Mouse (Mus musculus) intestine, embryonic 14.5 days (tissue): ENCODE results near the gene Lipa. TPM values are rescaled to one million over a fixed set of nuclear protein-coding genes. Genes with fewer than 3 reads are reported as not detected.

Source experiments
- ATAC-seq: fragments of 200-750 bp; cut with Nextera tagmentation; replicated peaks from 2 replicates; pipeline ENCODE4 v1.8.0; 2017; ENCODE audit warnings: low read depth, moderate number of reproducible peaks, moderate TSS enrichment, moderate library complexity; ENCODE audit not compliant: low FRiP score, low TSS enrichment
- DNase-seq: peaks from one replicate; pipeline ENCODE4 v3.0.0-alpha.2; 2018; ENCODE audit warnings: low spot score
- H3K27ac ChIP-seq: fragments of 300-500 bp; sonication (generic); 2 replicates; pipeline ENCODE4 v1.5.1; 2014; ENCODE audit warnings: low read depth, mild to moderate bottlenecking, control low read depth
- H3K27me3 ChIP-seq: fragments of 300-500 bp; sonication (generic); replicated peaks from 2 replicates; pipeline ENCODE4 v1.6.1; 2014; ENCODE audit warnings: low read length, control low read depth; ENCODE audit not compliant: control insufficient read depth, insufficient read depth
- H3K36me3 ChIP-seq: fragments of 300-500 bp; sonication (generic); 2 replicates; pipeline ENCODE4 v1.6.1; 2014; ENCODE audit warnings: low read length, control low read depth; ENCODE audit not compliant: control insufficient read depth, insufficient read depth
- H3K4me1 ChIP-seq: fragments of 300-500 bp; sonication (generic); replicated peaks from 2 replicates; pipeline ENCODE4 v1.6.1; 2014; ENCODE audit warnings: low read length, control low read depth, mixed read lengths; ENCODE audit not compliant: control insufficient read depth, insufficient read depth
- H3K4me2 ChIP-seq: fragments of 300-500 bp; sonication (generic); 2 replicates; pipeline ENCODE4 v1.6.1; 2014; ENCODE audit warnings: low read length
- H3K4me3 ChIP-seq: fragments of 300-500 bp; sonication (generic); 2 replicates; pipeline ENCODE4 v1.5.1; 2014; ENCODE audit warnings: low read depth, low read length, control low read depth, mixed read lengths
- H3K9ac ChIP-seq: fragments of 300-500 bp; sonication (generic); 2 replicates; pipeline ENCODE4 v1.6.1; 2014; ENCODE audit warnings: mild to moderate bottlenecking, low read length
- H3K9me3 ChIP-seq: fragments of 300-500 bp; sonication (generic); 2 replicates; pipeline ENCODE4 v1.6.1; 2016; ENCODE audit warnings: low read length, control low read depth; ENCODE audit not compliant: control insufficient read depth
- WGBS: fragments of 180-500 bp; shearing (Covaris S2); extraction: QIAGEN DNeasy Blood & Tissue Kit; methylation state at CpG from one replicate; pipeline ENCODE4 v1.1.7; 2014; 5-methylcytosine and 5-hydroxymethylcytosine counted together
- polyA plus RNA-seq: library from polyadenylated mRNA; unstranded; fragments of >200 nt; fragmentation: Nextera tagmentation; extraction: Ambion mirVana; gene quantifications from 2 replicates; pipeline ENCODE4 v1.2.1, GENCODE M21; 2014

The Lipa gene
- polyA plus RNA-seq, 1 experiment from 2014 or later = 28.2 TPM

DNA sequence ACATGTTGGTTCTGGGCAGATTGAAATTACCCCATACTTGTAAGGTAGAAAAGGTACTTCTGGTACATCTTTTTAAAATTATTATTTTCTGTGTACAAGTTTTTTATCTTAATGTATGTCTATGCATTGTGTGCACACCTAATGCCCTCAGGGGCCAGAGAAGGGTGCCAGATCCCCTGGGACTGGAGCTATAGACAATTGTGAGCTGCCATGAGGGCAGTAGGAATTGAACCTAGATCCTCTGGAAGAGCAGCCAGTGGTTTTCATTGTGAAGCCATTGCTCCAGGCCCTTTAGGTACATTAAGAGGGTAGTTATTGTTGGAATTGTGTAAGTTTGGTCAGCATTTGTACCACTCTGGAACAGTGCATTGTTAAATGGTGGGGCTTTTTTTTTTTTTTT is 26.8 kb upstream of the Lipa start:
- H3K27ac ChIP-seq = no peak overlapping the region
- ATAC-seq (no peak), DNase-seq (no peak)
- H3K4me1 ChIP-seq = peaks cover 17% of the 10 kb centered on the region
- no peaks in the 10 kb centered on the region; the same call in 1 of the 2 replicates for H3K9me3 ChIP-seq
- H3K36me3 ChIP-seq = no peaks in the 10 kb centered on the region
- H3K9ac ChIP-seq = no peak overlapping the region
- no peak overlapping the region for H3K4me3 ChIP-seq
- no peak overlapping the region for H3K4me2 ChIP-seq
- no peaks in the 10 kb centered on the region for H3K27me3 ChIP-seq

DNA sequence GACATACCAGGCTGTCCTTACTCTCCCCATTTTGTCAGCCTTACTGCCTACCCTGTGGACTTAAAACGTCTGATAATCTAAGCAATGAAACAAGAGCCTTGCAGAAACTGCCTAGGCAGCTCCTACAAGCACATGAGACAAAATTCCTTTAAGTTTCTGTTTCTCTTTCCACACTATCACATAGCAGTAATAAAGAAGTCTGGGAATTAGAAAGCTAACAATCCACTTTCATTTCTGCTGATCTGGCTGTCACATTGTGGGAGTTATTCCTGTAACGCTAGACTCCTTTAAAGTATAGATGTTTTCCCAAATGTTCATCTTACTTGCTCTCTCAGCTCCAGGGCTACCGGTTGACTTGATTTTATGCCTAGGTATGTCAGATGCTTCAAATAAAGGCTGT is 26.2 kb upstream of the Lipa start:
- Histone ChIP-seq H3K4me1 (peaks cover 17% of the 10 kb centered on the region), H3K4me3 (no peak overlapping the region), H3K27me3 (no peaks in the 10 kb centered on the region), H3K9me3 (no peaks in the 10 kb centered on the region; the same call in 1 of the 2 replicates), H3K4me2 (peak overlapping the region; percentile 34), H3K27ac (peak overlapping the region; percentile 47; the same call in 1 of the 2 replicates), H3K9ac (no peak overlapping the region), H3K36me3 (no peaks in the 10 kb centered on the region)
- DNase-seq (no peak), ATAC-seq (no peak)
- 47% methylated on average over 3 of the region's 3 CpGs for WGBS

DNA sequence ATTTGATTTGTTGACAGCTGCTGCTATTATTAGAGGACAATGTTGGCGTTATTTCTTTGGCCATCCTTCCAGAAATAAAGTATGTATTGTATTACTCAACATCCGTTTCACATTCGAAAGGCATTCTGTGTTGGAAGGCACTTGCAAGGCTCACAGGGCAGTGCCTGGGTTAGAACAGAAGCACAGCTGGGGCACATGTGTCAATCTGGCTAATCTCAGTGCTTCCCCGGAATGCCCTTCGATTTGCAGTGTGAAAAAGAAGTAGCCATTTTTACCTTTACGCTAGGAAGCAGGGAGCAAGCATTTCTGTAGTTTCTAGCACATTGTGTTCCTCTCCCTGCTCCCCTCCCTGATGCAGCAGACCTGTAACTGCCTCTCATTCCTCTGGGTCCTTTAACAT is 25.7 kb upstream of the Lipa start:
- Histone ChIP-seq H3K9ac (no peak overlapping the region), H3K4me3 (no peak overlapping the region), H3K27ac (peak overlapping the region; percentile 47; the same call in 1 of the 2 replicates), H3K4me1 (peaks cover 17% of the 10 kb centered on the region), H3K36me3 (no peaks in the 10 kb centered on the region), H3K4me2 (peak overlapping the region; percentile 34), H3K27me3 (no peaks in the 10 kb centered on the region), H3K9me3 (no peaks in the 10 kb centered on the region; the same call in 1 of the 2 replicates)
- WGBS = 50% methylated on average over 6 of the region's 6 CpGs
- ATAC-seq (no peak), DNase-seq (no peak)

DNA sequence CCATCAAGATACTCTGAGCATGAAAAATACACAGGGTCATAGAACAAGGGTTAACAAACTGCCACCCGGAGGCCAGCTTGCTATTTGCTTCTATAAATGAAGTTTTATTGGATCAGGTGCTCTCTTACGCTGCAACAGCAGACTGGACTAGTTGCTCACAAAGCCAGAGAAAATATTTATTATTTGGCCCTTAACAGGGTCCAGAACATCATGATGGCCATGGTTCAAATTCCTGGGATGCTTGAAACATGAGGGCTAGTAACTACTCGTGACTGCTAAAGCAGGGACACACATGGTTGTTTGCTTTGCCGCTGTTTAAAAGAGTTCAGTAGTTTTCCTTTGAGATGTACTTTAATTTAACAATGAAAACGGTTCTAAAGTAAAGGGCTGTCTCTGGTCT is 24.7 kb upstream of the Lipa start:
- H3K36me3 ChIP-seq = no peaks in the 10 kb centered on the region
- DNase-seq (no peak), ATAC-seq (no peak)
- no peaks in the 10 kb centered on the region for H3K27me3 ChIP-seq
- WGBS = 29% methylated on average over 5 of the region's 5 CpGs
- peak overlapping the region; percentile 30; the same call in 1 of the 2 replicates for H3K27ac ChIP-seq
- no peak overlapping the region for H3K9ac ChIP-seq
- peak overlapping the region; percentile 34 for H3K4me2 ChIP-seq
- no peaks in the 10 kb centered on the region; the same call in 1 of the 2 replicates for H3K9me3 ChIP-seq
- peaks cover 17% of the 10 kb centered on the region for H3K4me1 ChIP-seq
- peak overlapping the region; percentile 12; the same call in 1 of the 2 replicates for H3K4me3 ChIP-seq

DNA sequence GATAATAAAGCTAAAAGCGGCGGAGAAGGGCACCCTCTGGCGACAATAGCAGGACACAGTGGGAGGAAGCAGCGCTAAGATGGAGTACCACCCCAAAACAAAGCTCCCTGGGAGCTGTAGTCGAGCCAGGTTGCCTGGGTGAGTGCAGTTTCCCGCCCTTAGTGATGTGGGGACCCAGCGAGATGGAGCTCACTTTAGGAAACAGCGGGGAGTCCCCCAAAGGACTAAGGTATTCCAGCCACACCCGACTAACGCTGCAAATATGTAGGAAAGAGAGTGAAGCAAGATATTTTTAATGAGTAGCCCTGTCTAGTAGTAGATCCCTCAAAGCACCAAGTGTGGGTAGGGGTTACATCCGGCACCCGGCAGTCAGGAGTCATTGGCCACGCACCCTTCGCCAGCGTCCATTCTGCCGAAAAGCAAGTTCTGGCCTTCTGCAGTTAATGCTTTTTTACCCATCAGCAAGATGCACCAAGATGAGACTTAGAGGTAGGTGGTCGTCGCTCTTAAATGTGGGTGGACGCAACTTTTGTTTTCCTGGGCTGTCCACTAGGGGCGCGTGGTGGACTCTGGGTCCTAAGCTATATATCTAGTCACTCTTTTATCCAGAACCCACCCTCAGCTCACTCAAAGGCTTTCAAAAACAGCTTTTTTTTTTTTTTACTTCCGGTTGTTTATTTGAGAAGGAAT is 23.4 kb upstream of the Lipa start, which contains the start of gene Ifit2:
Gene Ifit2 (plus strand): TSS at position 161 of the 690 bp plus-strand sequence.
- peak within 1 kb of the TSS; percentile 45 for H3K4me3 ChIP-seq
- ATAC-seq (peak; percentile 91), DNase-seq (peak; percentile 85)
- H3K9ac ChIP-seq = peak within 1 kb of the TSS; percentile 39
- 2% methylated on average over 22 of the region's 22 CpGs for WGBS
- no peaks in the 10 kb centered on the region for H3K27me3 ChIP-seq
- peak within 1 kb of the TSS; percentile 60 for H3K4me2 ChIP-seq
- no peaks in the 10 kb centered on the region for H3K36me3 ChIP-seq
- peaks cover 14% of the 10 kb centered on the region for H3K4me1 ChIP-seq
- peak within 1 kb of the TSS; percentile 71; the same call in 1 of the 2 replicates for H3K27ac ChIP-seq
- H3K9me3 ChIP-seq = no peaks in the 10 kb centered on the region; the same call in 1 of the 2 replicates

DNA sequence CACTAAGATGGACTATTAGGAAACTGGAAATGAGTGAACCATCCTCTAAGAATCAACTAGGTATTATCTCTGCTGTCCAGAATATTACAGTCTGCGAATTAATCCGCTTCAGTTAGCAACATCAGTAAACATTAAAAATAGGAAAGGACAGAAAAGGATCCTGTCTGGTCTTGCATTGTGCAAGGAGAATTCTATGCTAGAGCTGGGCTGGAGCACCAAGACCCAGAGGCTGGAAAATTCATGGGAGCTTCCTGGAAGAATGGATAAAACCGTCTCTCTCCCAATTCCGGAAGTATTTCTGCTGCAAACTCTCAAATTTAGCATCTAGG is 22.9 kb upstream of the Lipa start:
- H3K9ac ChIP-seq = peak overlapping the region; percentile 39; the same call in 1 of the 2 replicates
- peak overlapping the region; percentile 60 for H3K4me2 ChIP-seq
- no peaks in the 10 kb centered on the region; the same call in 1 of the 2 replicates for H3K9me3 ChIP-seq
- DNase-seq (no peak), ATAC-seq (peak; percentile 24; the same call in 1 of the 2 replicates)
- peak overlapping the region; percentile 45 for H3K4me3 ChIP-seq
- H3K27ac ChIP-seq = peak overlapping the region; percentile 71; the same call in 1 of the 2 replicates
- WGBS = 29% methylated on average over 4 of the region's 4 CpGs
- H3K27me3 ChIP-seq = no peaks in the 10 kb centered on the region
- H3K4me1 ChIP-seq = peaks cover 14% of the 10 kb centered on the region
- H3K36me3 ChIP-seq = no peaks in the 10 kb centered on the region

DNA sequence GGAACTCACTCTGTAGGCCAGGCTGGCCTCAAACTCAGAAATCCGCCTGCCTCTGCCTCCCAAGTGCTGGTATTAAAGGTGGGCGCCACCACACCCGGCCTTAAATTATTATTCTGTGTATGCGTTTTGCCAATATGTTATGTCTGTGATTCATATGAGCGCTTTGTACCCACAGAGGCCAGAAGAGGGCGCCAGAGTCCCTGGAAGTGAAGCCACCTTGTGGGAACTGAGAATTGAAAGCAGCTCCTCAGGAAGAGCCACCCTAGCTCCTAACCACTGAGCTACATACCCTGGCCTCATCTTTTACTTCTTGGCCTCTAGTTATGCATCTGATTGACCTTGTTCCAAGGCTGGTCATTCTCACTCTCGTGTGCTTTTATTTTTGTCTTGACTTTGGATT is 20.7 kb upstream of the Lipa start:
- Histone ChIP-seq H3K36me3 (no peaks in the 10 kb centered on the region), H3K4me1 (peaks cover 6% of the 10 kb centered on the region), H3K27ac (no peak overlapping the region), H3K4me2 (no peak overlapping the region), H3K9ac (no peak overlapping the region), H3K27me3 (no peaks in the 10 kb centered on the region), H3K9me3 (no peaks in the 10 kb centered on the region), H3K4me3 (no peak overlapping the region)
- WGBS = 40% methylated on average over 7 of the region's 7 CpGs
- DNase-seq (peak; percentile 84), ATAC-seq (no peak)

DNA sequence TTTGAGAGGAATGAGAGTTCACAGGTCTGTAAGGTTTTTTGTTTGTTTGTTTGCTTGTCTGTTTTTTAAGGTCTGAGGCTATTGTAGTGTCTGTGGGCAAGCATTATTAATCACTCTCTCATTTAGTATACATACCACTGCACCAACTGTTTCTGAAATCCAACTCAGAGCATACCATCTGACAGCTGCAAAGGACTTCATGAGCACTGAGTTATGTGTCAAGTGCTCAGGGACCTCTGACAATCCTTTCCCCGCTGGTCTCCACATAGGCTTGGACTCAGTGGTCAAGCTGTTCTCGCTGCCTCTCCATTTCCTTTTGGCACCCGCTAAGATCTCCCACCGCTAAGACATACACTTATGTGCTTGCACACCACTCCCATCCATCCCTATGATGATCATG is 18.9 kb upstream of the Lipa start:
- Histone ChIP-seq H3K4me1 (no peaks in the 10 kb centered on the region), H3K4me2 (no peak overlapping the region), H3K27me3 (no peaks in the 10 kb centered on the region), H3K9me3 (no peaks in the 10 kb centered on the region), H3K4me3 (no peak overlapping the region), H3K36me3 (no peaks in the 10 kb centered on the region), H3K9ac (no peak overlapping the region), H3K27ac (no peak overlapping the region)
- DNase-seq (no peak), ATAC-seq (no peak)
- WGBS = 91% methylated on average over 4 of the region's 4 CpGs

DNA sequence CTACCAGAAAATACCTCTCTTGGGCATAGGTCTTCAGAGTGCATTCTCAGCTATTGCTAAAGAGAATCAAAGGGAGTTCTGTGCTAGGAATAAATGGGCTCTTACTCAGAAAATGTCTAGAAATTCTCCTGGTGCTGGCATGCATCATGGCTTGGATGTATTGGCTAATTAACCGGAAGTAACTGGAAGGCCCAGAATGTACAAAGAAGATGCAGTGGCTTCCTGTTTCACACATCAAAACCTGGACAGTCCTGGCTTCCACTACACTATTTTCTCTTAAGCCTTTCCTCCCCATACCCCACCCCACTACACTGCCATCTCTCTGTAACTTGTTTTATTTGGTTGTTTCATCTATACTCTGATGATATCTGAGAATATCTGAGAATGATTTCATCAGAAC is 12.1 kb upstream of the Lipa start:
- Histone ChIP-seq H3K9ac (no peak overlapping the region), H3K4me1 (no peaks in the 10 kb centered on the region), H3K27ac (no peak overlapping the region), H3K9me3 (no peaks in the 10 kb centered on the region), H3K4me3 (no peak overlapping the region), H3K27me3 (no peaks in the 10 kb centered on the region), H3K4me2 (no peak overlapping the region), H3K36me3 (no peaks in the 10 kb centered on the region)
- DNase-seq = no peak
- WGBS = 73% methylated on average over 1 of the region's 1 CpGs
- no peak for ATAC-seq
